Mouse (Mus musculus) layer of hippocampus, adult 8-10 months (tissue): ENCODE measurements around the gene Slc16a3. TPM values are rescaled to one million over a fixed set of nuclear protein-coding genes. Genes with fewer than 3 reads are reported as not detected.

Experiments used
- total RNA-seq, 4 experiments: library from RNA; stranded (reverse); gene quantifications; 2 replicates each; pipeline ENCODE4 v1.2.4; 2022

Gene Slc16a3
- total RNA-seq, 4 experiments from 2014 or later, result 2.1 to 11.0 (median 7.0) TPM

Other genes starting within 250 kb of the Slc16a3 start
- 10 to 100 TPM; 12.9 to 22.1 (median 17.2) TPM for gene Cenpx, start 234.7 kb upstream of the Slc16a3 start, total RNA-seq
- 10 to 100 TPM; 51.1 to 67.4 (median 65.7) TPM for gene Lrrc45, start 234.6 kb upstream of the Slc16a3 start, total RNA-seq
- gene Rac3, start 227.0 kb upstream of the Slc16a3 start, total RNA-seq, result 10 to 100 TPM; 33.5 to 43.1 (median 37.5) TPM
- gene Dcxr, start 221.2 kb upstream of the Slc16a3 start, total RNA-seq, result 10 to 100 TPM in 3 of 4 experiments, 1 to 10 TPM in 1; 8.7 to 21.6 (median 14.5) TPM
- 1 to 10 TPM; 1.6 to 3.7 (median 2.5) TPM for gene Cbr2, start 216.4 kb upstream of the Slc16a3 start, total RNA-seq
- 10 to 100 TPM; 16.7 to 32.0 (median 24.2) TPM for gene Hmga1b, start 185.7 kb upstream of the Slc16a3 start, total RNA-seq
- 10 to 100 TPM; 55.7 to 63.5 (median 61.8) TPM for gene Rfng, start 164.3 kb upstream of the Slc16a3 start, total RNA-seq
- 100 to 1,000 TPM; 141 to 151 (median 144) TPM for gene Gps1, start 164.2 kb upstream of the Slc16a3 start, total RNA-seq
- 10 to 100 TPM; 48.3 to 53.3 (median 49.9) TPM for gene Dus1l, start 152.1 kb upstream of the Slc16a3 start, total RNA-seq
- gene Fasn, start 123.9 kb upstream of the Slc16a3 start, total RNA-seq, result 100 to 1,000 TPM; 187 to 227 (median 208) TPM
- 10 to 100 TPM in 1 of 4 experiments, 1 to 10 TPM in 3; 9.0 to 10.0 (median 9.5) TPM for gene Ccdc57, start 15.6 kb upstream of the Slc16a3 start, total RNA-seq
- gene Csnk1d, start 42.9 kb downstream of the Slc16a3 start, total RNA-seq, result 100 to 1,000 TPM; 120 to 153 (median 134) TPM
- gene Cd7, start 90.9 kb downstream of the Slc16a3 start, total RNA-seq, result not detected
- gene Sectm1b, start 115.1 kb downstream of the Slc16a3 start, total RNA-seq, result not detected
- gene Sectm1a, start 132.7 kb downstream of the Slc16a3 start, total RNA-seq, result not detected
- gene Tex19.2, start 170.2 kb downstream of the Slc16a3 start, total RNA-seq, result not detected
- not detected for gene Tex19.1, start 197.7 kb downstream of the Slc16a3 start, total RNA-seq
- gene Uts2r, start 211.8 kb downstream of the Slc16a3 start, total RNA-seq, result under 1 TPM; 0.22 to 0.45 (median 0.40) TPM